In genomic region chr11:83572223-83572622, GRCm38 (mm10) we compare ENCODE assay signal across 1 mouse cellular context.
A peak's percentile ranks its signal among the peaks of the same experiment; 100 is the strongest.
TF ChIP-seq lines count a peak whose summit lies in the region.

No protein-coding gene starts in this region.

TF ChIP-seq in MEL, 35 proteins besides CTCF, POLR2A, EP300 and RAD21 (continued from another document):
- TF ChIP-seq GATA1 (IDR thresholded peaks at IDR 0.05; ENCODE audit: low read depth, low read length) (peak; percentile 80), ZKSCAN1 (IDR thresholded peaks at IDR 0.05; ENCODE audit: low read depth, low read length) (0 out of 2 replicates have a peak, but pooled peaks have one; percentile 28), SIN3A (IDR thresholded peaks at IDR 0.05; ENCODE audit: low read length) (peak; percentile 89), GABPA (IDR thresholded peaks at IDR 0.05; ENCODE audit: low read depth, low read length) (no peak), ETS1 (IDR thresholded peaks at IDR 0.05; ENCODE audit: low read depth, low read length) (peak; percentile 93), TCF12 (IDR thresholded peaks at IDR 0.05; ENCODE audit: low read depth, low read length) (peak; percentile 81), ZNF384 (IDR thresholded peaks at IDR 0.05; ENCODE audit: low read depth, low read length) (no peak), RCOR1 (IDR thresholded peaks at IDR 0.05; ENCODE audit: low read depth, low read length) (peak; percentile 93), MYC (IDR thresholded peaks at IDR 0.05; ENCODE audit: low read depth, low read length) (peak; percentile 41), ZMIZ1 (IDR thresholded peaks at IDR 0.05; ENCODE audit: low read depth, low read length) (peak; percentile 73; the same call in 1 of the 2 replicates), NELFE (IDR thresholded peaks at IDR 0.05; ENCODE audit: low read depth, low read length) (peak; percentile 44), CHD1 (IDR thresholded peaks at IDR 0.05; ENCODE audit: low read depth, low read length) (no peak), TBP (IDR thresholded peaks at IDR 0.05; ENCODE audit: low read depth, low read length) (peak; percentile 85; the same call in 1 of the 2 replicates), ELF1 (IDR thresholded peaks at IDR 0.05; ENCODE audit: low read depth, low read length) (peak; percentile 36; the same call in 1 of the 2 replicates), KAT2A (conservative IDR thresholded peaks at IDR 0.05; ENCODE audit: low read depth, low read length) (peak; percentile 6; the same call in 1 of the 2 replicates)
